12 mouse cellular contexts compared by ENCODE assay signal in genomic region chr13:91162452-91162851, GRCm38 (mm10).
DNase-seq lines count a peak whose midpoint lies in the region; ATAC-seq lines count a peak whose summit lies in the region.
"Had no signal": no experiment of that assay in that cellular context is flagged by ENCODE, and none has a peak within 500 bp of the region (broad histone marks: within the 10 kb centered on the region; RNA-seq: fewer than 3 reads in every experiment).

No protein-coding gene starts in this region.

- DNase-seq in heart, adult 18-20 months, result peak; percentile 24 to 42
- peak; percentile 21 for DNase-seq in ES-CJ7 (ENCODE audit: low read depth, low spot score)
- peak; percentile 33 for DNase-seq in brain, adult 2 months (ENCODE audit: low read depth, low spot score)
- peak; percentile 16 for DNase-seq in kidney, postnatal 10 days
- no peak for DNase-seq in urinary bladder, postnatal 10 days (ENCODE audit: low spot score)
- DNase-seq in midbrain, embryonic 11.5 days (ENCODE audit: low spot score, missing footprints), result no peak
- DNase-seq: liver, embryonic 13.5 days; thymus, postnatal 36 days had no signal

- H3K36me3 ChIP-seq in heart, embryonic 12.5 days, result no peaks in the 10 kb centered on the region
- H3K36me3 ChIP-seq in midbrain, embryonic 11.5 days (ENCODE audit: control insufficient read depth, insufficient read depth, low read length), result no peaks in the 10 kb centered on the region
- H3K36me3 ChIP-seq: heart, embryonic 15.5 days; liver, embryonic 13.5 days had no signal

- ATAC-seq in heart, embryonic 12.5 days (ENCODE audit: insufficient number of reproducible peaks, low FRiP score), result no peak
- ATAC-seq in midbrain, embryonic 11.5 days (ENCODE audit: low FRiP score), result no peak
- ATAC-seq: intestine, embryonic 16.5 days had no signal

- WGBS in heart, embryonic 12.5 days, result 46% methylated on average over 5 of the region's 5 CpGs
- 36% methylated on average over 5 of the region's 5 CpGs for WGBS in midbrain, embryonic 11.5 days

- H3K27ac ChIP-seq in heart, embryonic 12.5 days (ENCODE audit: poor library complexity, severe bottlenecking), result no peak overlapping the region
- no peak overlapping the region for H3K27ac ChIP-seq in midbrain, embryonic 11.5 days (ENCODE audit: low read depth, low read length)
- H3K27ac ChIP-seq: heart, embryonic 15.5 days; left cerebral cortex, adult 2 months; liver, embryonic 13.5 days had no signal

- H3K27me3 ChIP-seq in heart, embryonic 12.5 days (replicated peaks), result no peaks in the 10 kb centered on the region
- H3K27me3 ChIP-seq in midbrain, embryonic 11.5 days (ENCODE audit: control insufficient read depth, insufficient read depth, low read length), result no peaks in the 10 kb centered on the region
- H3K27me3 ChIP-seq: heart, embryonic 15.5 days; liver, embryonic 13.5 days had no signal

- no peak overlapping the region for H3K4me3 ChIP-seq in heart, embryonic 12.5 days
- H3K4me3 ChIP-seq in midbrain, embryonic 11.5 days (ENCODE audit: low read depth, low read length), result no peak overlapping the region
- H3K4me3 ChIP-seq: heart, embryonic 15.5 days; left cerebral cortex, adult 2 months; liver, embryonic 13.5 days had no signal

- no peak overlapping the region for H3K4me2 ChIP-seq in heart, embryonic 12.5 days
- no peak overlapping the region for H3K4me2 ChIP-seq in midbrain, embryonic 11.5 days
- H3K4me2 ChIP-seq: heart, embryonic 15.5 days; liver, embryonic 13.5 days had no signal

- no peaks in the 10 kb centered on the region for H3K9me3 ChIP-seq in heart, embryonic 12.5 days (replicated peaks)
- H3K9me3 ChIP-seq in midbrain, embryonic 11.5 days (ENCODE audit: control insufficient read depth, low read length), result no peaks in the 10 kb centered on the region
- H3K9me3 ChIP-seq: heart, embryonic 15.5 days; liver, embryonic 13.5 days had no signal

- peaks cover 36% of the 10 kb centered on the region for H3K4me1 ChIP-seq in heart, embryonic 12.5 days (replicated peaks)
- H3K4me1 ChIP-seq in midbrain, embryonic 11.5 days (ENCODE audit: control insufficient read depth, insufficient read depth, low read length), result no peaks in the 10 kb centered on the region

- no peak overlapping the region for H3K9ac ChIP-seq in heart, embryonic 12.5 days
- no peak overlapping the region for H3K9ac ChIP-seq in midbrain, embryonic 11.5 days (ENCODE audit: low read length)
- H3K9ac ChIP-seq: heart, embryonic 15.5 days; liver, embryonic 13.5 days had no signal

Comparison
In these comparisons a context has a peak if more than half of its experiments do, and no peak if none do; other contexts are left out.
1. DNase-seq: peak in heart, adult 18-20 months (2 of 2), ES-CJ7 (single experiment), brain, adult 2 months (single experiment) and kidney, postnatal 10 days (single experiment); none in urinary bladder, postnatal 10 days (single experiment) and midbrain, embryonic 11.5 days (single experiment).